Mouse (Mus musculus) myocyte (in vitro differentiated cells): ENCODE results near the gene Acoxl. TPM values are rescaled to one million over a fixed set of nuclear protein-coding genes. Genes with fewer than 3 reads are reported as not detected.

Source experiments
- H3K27me3 ChIP-seq: one replicate; pipeline ENCODE4 v1.6.1; 2011; ENCODE audit not compliant: control insufficient read depth, insufficient read depth, insufficient read length
- H3K36me3 ChIP-seq: one replicate; pipeline ENCODE4 v1.6.1; 2011; ENCODE audit not compliant: control insufficient read depth, insufficient read depth
- H3K4me2 ChIP-seq: one replicate; pipeline ENCODE4 v1.6.1; 2011; ENCODE audit warnings: low read depth, control low read depth
- H3K4me3 ChIP-seq: one replicate; pipeline ENCODE4 v1.5.1; 2011; ENCODE audit warnings: mild to moderate bottlenecking, control low read depth, moderate library complexity
- H3K79me2 ChIP-seq: one replicate; pipeline ENCODE4 v1.6.1; 2011; ENCODE audit not compliant: control insufficient read depth, insufficient read depth
- H3ac ChIP-seq: one replicate; pipeline ENCODE4 v1.6.1; 2011; ENCODE audit not compliant: control insufficient read depth, insufficient read length
- CEBPB ChIP-seq: IDR thresholded peaks from 2 replicates; pipeline ENCODE4 v1.6.1; 2011; ENCODE audit warnings: mild to moderate bottlenecking, moderate library complexity; ENCODE audit not compliant: poor library complexity, insufficient read depth, severe bottlenecking
- E2F4 ChIP-seq: IDR thresholded peaks from one replicate; pipeline ENCODE4 v1.6.1; 2011; ENCODE audit warnings: mild to moderate bottlenecking, control low read depth, moderate library complexity; ENCODE audit not compliant: insufficient read depth
- MAX ChIP-seq: IDR thresholded peaks from one replicate; pipeline ENCODE4 v1.6.1; 2011; ENCODE audit warnings: low read depth, mild to moderate bottlenecking, control low read depth
- MYOD1 ChIP-seq, 3 experiments: IDR thresholded peaks; one replicate each; pipeline ENCODE4 v1.6.1; 2011; ENCODE audit warnings: control low read depth in 2 of 3, low read depth in 2 of 3, mild to moderate bottlenecking in 2 of 3, moderate library complexity in 1 of 3; ENCODE audit not compliant: insufficient read length in 2 of 3, control insufficient read depth in 1 of 3
- MYOG ChIP-seq, 3 experiments: IDR thresholded peaks; one replicate each; pipeline ENCODE4 v1.6.1; 2011; ENCODE audit warnings: control low read depth in 2 of 3, low read depth in 2 of 3, mild to moderate bottlenecking in 2 of 3; ENCODE audit not compliant: insufficient read length in 2 of 3, control insufficient read depth in 1 of 3, insufficient read depth in 1 of 3
- POLR2A ChIP-seq: IDR thresholded peaks from one replicate; pipeline ENCODE4 v1.6.1; 2011; ENCODE audit warnings: low read depth, mild to moderate bottlenecking, control low read depth, moderate library complexity; ENCODE audit not compliant: insufficient read length
- POLR2AphosphoS2 ChIP-seq: IDR thresholded peaks from one replicate; pipeline ENCODE4 v1.6.1; 2011; ENCODE audit warnings: low read depth, control low read depth; ENCODE audit not compliant: insufficient read length
- REST ChIP-seq: IDR thresholded peaks from one replicate; pipeline ENCODE4 v1.6.1; 2011; ENCODE audit warnings: mild to moderate bottlenecking, control low read depth, moderate library complexity; ENCODE audit not compliant: insufficient read depth, insufficient read length
- SRF ChIP-seq: IDR thresholded peaks from one replicate; pipeline ENCODE4 v1.6.1; 2011; ENCODE audit warnings: low read depth; ENCODE audit not compliant: control insufficient read depth, insufficient read length
- TCF12 ChIP-seq: IDR thresholded peaks from one replicate; pipeline ENCODE4 v1.6.1; 2011; ENCODE audit warnings: mild to moderate bottlenecking, control low read depth; ENCODE audit not compliant: poor library complexity, insufficient read depth, severe bottlenecking
- TCF3 ChIP-seq: IDR thresholded peaks from one replicate; pipeline ENCODE4 v1.6.1; 2011; ENCODE audit warnings: low read depth, control low read depth; ENCODE audit not compliant: insufficient read length
- USF1 ChIP-seq: IDR thresholded peaks from one replicate; pipeline ENCODE4 v1.6.1; 2011; ENCODE audit warnings: low read depth, mild to moderate bottlenecking, control low read depth, moderate library complexity
- polyA plus RNA-seq: library from polyadenylated mRNA; unstranded; fragments of >200 nt; fragmentation: generic; extraction: Trizol; gene quantifications from one replicate; pipeline ENCODE4 v1.2.1, GENCODE M21; 2012; ENCODE audit warnings: missing spikeins

Acoxl gene
- polyA plus RNA-seq, 1 experiment = 0.01 TPM

GRCm38 (mm10) chr2:128034066-128034665 is 195.5 kb downstream of the Acoxl start:
- H3K27me3 ChIP-seq = peaks cover 7% of the 10 kb centered on the region
- H3K36me3 ChIP-seq = no peaks in the 10 kb centered on the region
- H3K4me3 ChIP-seq = no peak overlapping the region
- TF ChIP-seq MYOG (IDR thresholded peaks at IDR 0.05; ENCODE audit: control insufficient read depth in 1 of 3, insufficient read depth in 1 of 3, insufficient read length in 2 of 3, low read depth in 2 of 3) = no peak
- no peak overlapping the region for H3ac ChIP-seq
- no peaks in the 10 kb centered on the region for H3K79me2 ChIP-seq
- H3K4me2 ChIP-seq = no peak overlapping the region

GRCm38 (mm10) chr2:128038259-128038890 is 199.7 kb downstream of the Acoxl start:
- Histone ChIP-seq H3ac (no peak overlapping the region), H3K4me2 (no peak overlapping the region), H3K27me3 (peaks cover 7% of the 10 kb centered on the region), H3K4me3 (no peak overlapping the region), H3K36me3 (no peaks in the 10 kb centered on the region), H3K79me2 (no peaks in the 10 kb centered on the region)
- TF ChIP-seq MYOD1 (IDR thresholded peaks at IDR 0.05; ENCODE audit: control insufficient read depth in 1 of 3, insufficient read length in 2 of 3, low read depth in 2 of 3) (no peak), POLR2A (no peak), USF1 (no peak), TCF12 (no peak), POLR2AphosphoS2 (no peak), TCF3 (no peak), SRF (no peak), CEBPB (no peak)

- H3K36me3 ChIP-seq = no peaks in the 10 kb centered on the region
- H3K4me2 ChIP-seq = peak overlapping the region; percentile 31
- no peak overlapping the region for H3ac ChIP-seq
- H3K27me3 ChIP-seq = peaks cover 4% of the 10 kb centered on the region
- H3K79me2 ChIP-seq = no peaks in the 10 kb centered on the region
- TF ChIP-seq SRF (no peak), CEBPB (no peak), MAX (no peak), USF1 (no peak), MYOG (IDR thresholded peaks at IDR 0.05; ENCODE audit: control insufficient read depth in 1 of 3, insufficient read depth in 1 of 3, insufficient read length in 2 of 3, low read depth in 2 of 3) (no peak), E2F4 (no peak), TCF3 (no peak), POLR2AphosphoS2 (no peak), TCF12 (no peak), POLR2A (no peak), REST (no peak), MYOD1 (IDR thresholded peaks at IDR 0.05; ENCODE audit: control insufficient read depth in 1 of 3, insufficient read length in 2 of 3, low read depth in 2 of 3) (no peak)
- H3K4me3 ChIP-seq = no peak overlapping the region
Observed at GRCm38 (mm10) chr2:128041066-128041750, 202.5 kb downstream of the Acoxl start.

GRCm38 (mm10) chr2:128046454-128046853 is 207.8 kb downstream of the Acoxl start:
- Histone ChIP-seq H3ac (no peak overlapping the region), H3K36me3 (no peaks in the 10 kb centered on the region), H3K79me2 (no peaks in the 10 kb centered on the region), H3K27me3 (peaks cover 6% of the 10 kb centered on the region), H3K4me2 (no peak overlapping the region), H3K4me3 (no peak overlapping the region)
- TF ChIP-seq CEBPB (no peak), TCF12 (no peak), POLR2AphosphoS2 (no peak), TCF3 (no peak), USF1 (no peak), MYOD1 (IDR thresholded peaks at IDR 0.05; ENCODE audit: control insufficient read depth in 1 of 3, insufficient read length in 2 of 3, low read depth in 2 of 3) (no peak), REST (no peak), MYOG (IDR thresholded peaks at IDR 0.05; ENCODE audit: control insufficient read depth in 1 of 3, insufficient read depth in 1 of 3, insufficient read length in 2 of 3, low read depth in 2 of 3) (no peak), SRF (no peak), MAX (no peak)

- Histone ChIP-seq H3K4me3 (no peak overlapping the region), H3K36me3 (no peaks in the 10 kb centered on the region), H3ac (no peak overlapping the region), H3K4me2 (no peak overlapping the region), H3K27me3 (peaks cover 4% of the 10 kb centered on the region), H3K79me2 (no peaks in the 10 kb centered on the region)
- TF ChIP-seq MYOG (IDR thresholded peaks at IDR 0.05; ENCODE audit: control insufficient read depth in 1 of 3, insufficient read depth in 1 of 3, insufficient read length in 2 of 3, low read depth in 2 of 3) = no peak
- no peak for TF ChIP-seq E2F4
- TF ChIP-seq MAX = no peak
- no peak for TF ChIP-seq TCF3
- TF ChIP-seq TCF12 = no peak
Observed at GRCm38 (mm10) chr2:128054905-128055304, 216.2 kb downstream of the Acoxl start.
